Mouse (Mus musculus) olfactory bulb, adult 2 months (tissue): ENCODE results near the gene St3gal3. TPM values are rescaled to one million over a fixed set of nuclear protein-coding genes. Genes with fewer than 3 reads are reported as not detected.

Experiments used
- H3K27ac ChIP-seq: fragments of 200-500 bp; 2 replicates; pipeline ENCODE4 v1.5.1; 2012; ENCODE audit warnings: low read depth, low read length; ENCODE audit not compliant: insufficient read depth
- H3K4me1 ChIP-seq: fragments of 200-500 bp; 2 replicates; pipeline ENCODE4 v1.6.1; 2012; ENCODE audit warnings: low read length; ENCODE audit not compliant: control insufficient read depth, insufficient read depth
- H3K4me3 ChIP-seq: fragments of 200-500 bp; 2 replicates; pipeline ENCODE4 v1.5.1; 2012; ENCODE audit warnings: mild to moderate bottlenecking, low read depth, low read length, moderate library complexity; ENCODE audit not compliant: insufficient read depth
- CTCF ChIP-seq: fragments of 200-500 bp; IDR thresholded peaks from 2 replicates; pipeline ENCODE4 v1.5.1; 2012; ENCODE audit warnings: low read depth, mild to moderate bottlenecking, low read length, moderate library complexity; ENCODE audit not compliant: insufficient read depth
- POLR2A ChIP-seq: fragments of 200-500 bp; IDR thresholded peaks from 2 replicates; pipeline ENCODE4 v1.6.1; 2012; ENCODE audit warnings: mild to moderate bottlenecking, low read depth, low read length, moderate library complexity; ENCODE audit not compliant: insufficient read depth
- WGBS: fragments of 180-500 bp; shearing (Covaris S2); methylation state at CpG from one replicate; pipeline ENCODE4 v1.1.7; 2018; 5-methylcytosine and 5-hydroxymethylcytosine counted together
- polyA plus RNA-seq: library from polyadenylated mRNA; stranded (reverse); fragments of >200 nt; gene quantifications from 2 replicates; pipeline ENCODE4 v1.2.4, GENCODE M21; 2012; ENCODE audit warnings: low replicate concordance; ENCODE audit not compliant: missing spikeins, insufficient read depth, insufficient read length

Gene St3gal3
- polyA plus RNA-seq, 1 experiment = not detected

DNA sequence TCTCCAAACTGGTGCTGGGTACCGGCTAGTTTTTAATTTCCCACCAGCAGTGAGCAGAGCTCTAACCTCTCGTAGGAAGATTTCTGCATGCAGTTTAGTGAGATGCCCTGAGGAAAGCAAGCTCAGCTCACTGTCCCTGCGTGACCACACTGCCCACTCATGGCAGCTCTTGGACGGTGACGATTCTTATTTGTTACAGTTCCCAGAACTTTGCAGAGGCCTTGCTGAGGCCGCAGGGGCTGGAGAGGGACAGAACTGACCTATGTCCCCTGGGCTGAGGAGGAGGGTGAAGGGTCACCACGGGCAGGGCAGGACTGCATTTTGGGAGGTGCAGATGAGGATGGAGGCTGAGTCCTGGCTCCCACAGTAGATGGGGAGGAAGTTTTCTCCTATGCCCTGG lies 141.8 kb downstream of the St3gal3 start:
- Histone ChIP-seq H3K27ac (no peak overlapping the region), H3K4me3 (no peak overlapping the region), H3K4me1 (peaks cover 40% of the 10 kb centered on the region)
- TF ChIP-seq CTCF (no peak), POLR2A (no peak)
- WGBS = 80% methylated on average over 7 of the region's 7 CpGs

- H3K27ac ChIP-seq = no peak overlapping the region
- WGBS = 84% methylated on average over 3 of the region's 3 CpGs
- H3K4me3 ChIP-seq = no peak overlapping the region
- TF ChIP-seq POLR2A (no peak), CTCF (no peak)
- peaks cover 33% of the 10 kb centered on the region for H3K4me1 ChIP-seq
Measured at GRCm38 (mm10) chr4:117992036-117992435, 142.7 kb downstream of the St3gal3 start.

DNA sequence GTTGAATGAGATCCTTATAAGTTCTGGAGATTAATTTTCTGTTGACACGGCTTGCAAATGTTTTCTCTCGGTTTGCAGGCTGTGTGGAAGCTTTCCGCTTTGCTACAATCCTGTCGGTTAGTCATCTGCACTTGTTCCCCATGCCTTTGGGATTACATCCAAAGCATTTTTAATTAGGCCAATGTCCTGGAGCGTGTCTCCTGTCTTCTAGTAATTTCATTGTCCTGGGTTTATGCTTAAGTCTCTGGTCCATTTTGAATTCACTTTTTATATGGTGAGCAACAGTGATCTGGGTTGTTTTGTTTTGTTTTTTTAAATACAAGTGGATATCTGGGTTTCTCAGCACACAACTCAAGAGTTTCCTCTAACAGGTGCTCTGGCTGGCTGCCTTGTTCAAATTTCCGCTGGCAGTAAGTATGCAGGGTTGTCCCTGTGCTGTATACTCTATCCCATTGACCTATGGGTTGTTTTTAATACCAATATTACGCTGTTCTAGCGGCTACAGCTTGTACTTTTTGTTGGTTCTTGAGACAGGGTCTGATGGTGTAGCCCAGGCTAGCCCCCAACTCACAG lies 143.6 kb downstream of the St3gal3 start:
- TF ChIP-seq POLR2A = no peak
- no peak for TF ChIP-seq CTCF
- WGBS = 69% methylated on average over 8 of the region's 8 CpGs

GRCm38 (mm10) chr4:117990571-117990970 lies 144.1 kb downstream of the St3gal3 start:
- TF ChIP-seq CTCF (no peak), POLR2A (no peak)
- Histone ChIP-seq H3K27ac (no peak overlapping the region), H3K4me1 (peaks cover 28% of the 10 kb centered on the region), H3K4me3 (no peak overlapping the region)
- 61% methylated on average over 3 of the region's 3 CpGs for WGBS

More for the DNA sequence above, 143.6 kb downstream of the St3gal3 start:
- Histone ChIP-seq H3K4me3 (no peak overlapping the region), H3K27ac (no peak overlapping the region), H3K4me1 (peaks cover 32% of the 10 kb centered on the region)

DNA sequence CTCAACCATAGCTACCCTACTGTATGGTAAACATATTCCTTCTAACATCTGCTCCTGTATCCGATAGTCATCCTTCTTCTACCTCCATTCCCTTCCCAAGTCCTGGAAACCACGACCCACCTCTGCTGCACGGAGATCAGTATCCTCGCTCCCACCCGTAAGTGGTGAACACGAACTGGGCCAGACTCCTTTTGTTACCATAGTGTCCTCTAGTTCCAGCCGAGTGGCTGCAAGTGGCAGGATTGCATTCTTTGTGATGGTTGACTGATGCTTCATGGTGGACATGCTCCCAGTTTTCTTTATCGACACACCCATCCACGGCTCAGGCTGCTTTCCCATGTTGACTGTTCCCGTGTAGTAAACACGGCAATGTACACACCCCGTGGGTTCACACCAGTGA lies 144.9 kb downstream of the St3gal3 start:
- Histone ChIP-seq H3K27ac (no peak overlapping the region), H3K4me3 (no peak overlapping the region), H3K4me1 (peaks cover 34% of the 10 kb centered on the region)
- WGBS = 91% methylated on average over 12 of the region's 12 CpGs
- no peak for TF ChIP-seq CTCF
- no peak for TF ChIP-seq POLR2A

GRCm38 (mm10) chr4:117986766-117987165 lies 147.9 kb downstream of the St3gal3 start:
- TF ChIP-seq POLR2A (no peak), CTCF (no peak)
- 33% methylated on average over 8 of the region's 8 CpGs for WGBS
- peak overlapping the region; percentile 38 for H3K27ac ChIP-seq
- H3K4me1 ChIP-seq = peaks cover 41% of the 10 kb centered on the region
- H3K4me3 ChIP-seq = no peak overlapping the region

DNA sequence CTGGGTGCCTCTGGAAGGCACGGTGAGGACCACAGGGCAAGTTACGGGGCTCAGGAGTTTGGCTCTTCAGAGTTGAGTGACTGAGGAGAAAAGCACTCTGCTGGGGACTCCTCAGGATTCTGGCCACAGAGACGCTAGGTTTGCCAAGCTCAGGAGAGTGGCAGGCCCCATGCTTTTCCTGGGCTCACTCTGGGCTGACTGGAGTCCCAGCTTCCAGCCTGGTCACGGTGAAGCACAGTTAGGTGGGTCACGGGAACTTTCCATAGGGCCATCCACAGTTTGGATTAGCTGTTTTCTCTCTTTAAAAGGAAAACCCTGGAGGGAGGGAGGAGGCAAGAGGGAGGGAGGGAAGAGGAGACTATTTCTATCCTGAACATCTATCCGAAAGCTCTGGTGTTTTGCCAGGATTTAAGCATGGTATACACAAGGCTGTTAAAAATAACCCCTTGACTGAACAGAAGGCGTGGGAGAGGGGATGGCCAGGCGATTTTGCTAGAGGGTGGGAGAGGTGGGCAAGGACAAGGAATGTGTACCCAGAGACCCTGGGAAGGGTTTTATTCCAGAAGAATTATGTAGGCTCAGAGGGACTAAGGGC lies 149.6 kb downstream of the St3gal3 start:
- H3K4me3 ChIP-seq = no peak overlapping the region
- TF ChIP-seq POLR2A (no peak), CTCF (no peak)
- WGBS = 36% methylated on average over 8 of the region's 8 CpGs
- peaks cover 41% of the 10 kb centered on the region for H3K4me1 ChIP-seq
- peak overlapping the region; percentile 95 for H3K27ac ChIP-seq

DNA sequence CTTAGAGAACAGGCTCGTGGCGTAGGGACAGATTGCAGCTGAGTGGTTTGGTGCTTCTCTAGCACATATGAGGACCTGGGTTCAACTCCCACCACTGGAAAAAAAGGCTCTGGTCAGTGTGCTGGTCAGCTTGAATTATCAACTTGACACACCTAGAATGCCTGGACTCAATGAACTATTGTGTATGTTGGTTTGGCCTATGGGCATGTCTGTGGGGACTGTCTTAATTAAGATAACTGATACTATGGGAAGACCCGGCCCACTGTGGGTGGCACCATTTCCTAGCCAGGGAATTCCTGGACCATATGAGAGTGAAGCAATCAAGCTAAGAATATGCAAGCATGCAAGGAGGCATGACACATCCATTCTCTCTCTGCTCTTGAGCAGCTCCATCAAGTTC lies 150.5 kb downstream of the St3gal3 start:
- TF ChIP-seq POLR2A (no peak), CTCF (no peak)
- 92% methylated on average over 3 of the region's 3 CpGs for WGBS

DNA sequence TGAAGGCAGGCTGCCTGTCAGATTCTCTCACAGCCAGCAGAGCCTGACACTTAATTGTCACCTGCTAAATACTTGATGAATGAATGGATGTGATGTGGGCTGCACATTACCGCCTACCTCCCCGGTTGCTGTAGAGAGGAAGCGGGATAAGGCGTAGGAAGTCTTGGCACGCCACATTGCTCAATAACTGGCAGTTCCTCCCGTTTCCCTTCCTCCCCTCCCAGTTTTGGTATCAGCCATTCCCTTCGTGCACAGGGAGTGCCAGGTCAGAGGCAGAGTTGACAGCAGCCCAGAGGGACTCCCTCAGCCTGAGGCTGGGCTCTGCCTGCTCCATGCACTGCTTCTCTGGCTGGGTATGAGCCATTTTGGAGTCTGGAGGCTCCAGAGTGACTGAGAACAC lies 152.0 kb downstream of the St3gal3 start:
- 35% methylated on average over 7 of the region's 7 CpGs for WGBS
- H3K4me3 ChIP-seq = no peak overlapping the region
- peaks cover 40% of the 10 kb centered on the region for H3K4me1 ChIP-seq
- peak overlapping the region; percentile 44 for H3K27ac ChIP-seq
- no peak for TF ChIP-seq CTCF
- no peak for TF ChIP-seq POLR2A

More for the DNA sequence above, 150.5 kb downstream of the St3gal3 start:
- peaks cover 41% of the 10 kb centered on the region for H3K4me1 ChIP-seq
- no peak overlapping the region for H3K4me3 ChIP-seq
- H3K27ac ChIP-seq = peak overlapping the region; percentile 68; the same call in 1 of the 2 replicates

DNA sequence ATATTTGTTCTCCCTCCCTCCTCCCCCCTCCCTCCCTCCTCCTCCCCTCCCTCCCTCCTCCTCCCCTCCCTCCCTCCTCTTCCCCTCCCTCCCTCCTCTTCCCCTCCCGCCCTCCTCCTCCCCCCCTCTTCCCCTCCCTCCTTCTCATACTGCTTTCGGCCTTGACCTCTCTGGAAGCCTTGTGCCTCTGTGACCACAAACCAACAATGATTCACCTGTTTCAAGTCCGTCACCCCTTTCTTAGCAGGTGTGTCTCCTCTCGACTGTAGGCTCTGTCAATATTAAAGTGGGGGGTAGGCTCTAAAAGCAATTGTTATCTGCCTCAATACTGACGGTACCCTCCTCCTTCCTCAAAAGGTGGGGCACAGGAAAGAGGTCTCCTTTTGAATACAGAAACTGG lies 153.2 kb downstream of the St3gal3 start:
- H3K4me1 ChIP-seq = peaks cover 45% of the 10 kb centered on the region
- no peak for TF ChIP-seq CTCF
- TF ChIP-seq POLR2A = no peak
- 83% methylated on average over 4 of the region's 5 CpGs for WGBS
- H3K27ac ChIP-seq = no peak overlapping the region
- no peak overlapping the region for H3K4me3 ChIP-seq
